Mouse (Mus musculus) frontal cortex, adult 2 months (tissue): Measurements from ENCODE around the gene Ptgs2. TPM values are rescaled to one million over a fixed set of nuclear protein-coding genes. Genes with fewer than 3 reads are reported as not detected.

Experiments used
- DNase-seq, 2 experiments: peaks; one replicate each; pipeline ENCODE4 v3.0.0; 2022; ENCODE audit warnings: low spot score in 1 of 2; ENCODE audit errors: extremely low spot score in 1 of 2
- polyA plus RNA-seq: library from polyadenylated mRNA; depleted of rRNA; stranded (reverse); fragments of >200 nt; gene quantifications from 2 replicates; pipeline ENCODE4 v1.2.3, GENCODE M21; 2012; rRNA removed

Gene Ptgs2
- polyA plus RNA-seq, 1 experiment, result 4.8 TPM

DNA sequence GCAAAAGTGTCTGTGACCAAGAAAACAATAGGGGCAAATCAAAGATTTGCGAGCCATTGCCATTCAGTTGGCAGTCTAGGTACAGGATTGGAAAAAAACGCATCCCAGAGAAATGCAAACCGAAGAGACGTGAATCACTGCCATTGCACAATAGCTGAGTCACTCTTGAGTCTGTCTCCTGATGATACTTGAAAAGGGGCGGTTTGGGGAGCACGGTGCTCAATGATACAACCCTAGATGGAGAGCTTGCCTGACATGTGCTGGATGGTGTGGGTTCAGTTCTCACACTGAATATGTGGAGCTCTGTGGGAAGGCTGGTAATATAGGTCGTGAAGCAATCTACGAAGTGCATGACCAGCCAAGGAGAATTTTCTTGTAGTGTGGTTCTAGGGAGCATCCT lies 45.2 kb downstream of the Ptgs2 start:
- DNase-seq, result no peak

DNA sequence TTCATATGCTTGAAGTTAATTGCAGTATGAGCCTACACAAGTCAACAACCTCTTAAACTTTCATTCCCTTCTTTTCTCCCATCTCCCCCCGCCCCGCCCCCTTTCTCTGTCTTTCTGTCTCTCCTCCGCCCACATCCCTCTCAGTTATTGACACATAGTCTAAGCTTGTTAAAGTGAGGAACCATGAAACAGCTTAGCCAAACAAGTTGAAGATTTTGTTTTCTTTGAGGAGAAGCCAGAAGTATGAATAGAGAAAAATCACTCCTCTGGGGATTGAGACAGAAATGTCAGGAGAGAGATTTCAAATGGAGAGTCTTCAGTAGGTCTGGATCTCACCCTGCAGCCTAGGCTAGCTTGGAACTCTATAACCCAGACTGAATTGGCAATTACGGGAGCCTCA lies 47.4 kb downstream of the Ptgs2 start:
- DNase-seq, result no peak

DNA sequence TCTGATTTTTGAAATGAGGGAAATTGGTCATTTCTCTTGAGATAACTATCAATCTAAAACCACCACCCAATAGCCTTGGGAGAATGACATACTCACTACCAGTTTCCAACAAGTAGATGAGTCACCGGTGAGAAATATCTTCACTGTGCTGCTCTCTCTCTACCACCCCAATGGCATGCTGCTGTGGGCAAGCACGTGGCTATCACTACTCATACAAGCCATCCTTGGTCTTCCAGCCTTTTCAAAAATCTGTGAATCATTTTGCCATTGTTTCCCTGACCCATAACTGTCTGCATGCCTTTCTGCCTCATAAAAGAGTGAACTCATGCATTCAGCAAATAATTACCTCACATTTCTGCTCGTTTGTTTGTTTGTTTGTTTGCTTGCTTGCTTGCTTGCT lies 51.6 kb downstream of the Ptgs2 start:
- peak in 1 of 2 experiments; percentile 5 for DNase-seq

Other genes with a start within 250 kb of the Ptgs2 start
- gene Pla2g4a, start 138.7 kb upstream of the Ptgs2 start, polyA plus RNA-seq, result 3.3 and 3.7 TPM in 2 replicates
- 0.10 TPM in 1 of 2 replicates, not detected in the other for gene Pdc, start 219.4 kb downstream of the Ptgs2 start, polyA plus RNA-seq